Mouse (Mus musculus) heart, adult 9 months (tissue): ENCODE results near the gene Prdm16.

Source experiments
- DNase-seq, 2 experiments: peaks; one replicate each; pipeline ENCODE4 v3.0.0; 2022; ENCODE audit warnings: low spot score in 2 of 2

Prdm16 gene

GRCm38 (mm10) chr4:154390333-154391080 is 246.2 kb downstream of the Prdm16 start:
- no peak for DNase-seq

- no peak for DNase-seq
These were observed 247.0 kb downstream of the Prdm16 start for GRCm38 (mm10) chr4:154389641-154390040.

- DNase-seq = no peak
These were observed 249.9 kb downstream of the Prdm16 start for GRCm38 (mm10) chr4:154386810-154387209.

- DNase-seq = no peak
These were observed 250.8 kb downstream of the Prdm16 start for GRCm38 (mm10) chr4:154385918-154386317.

GRCm38 (mm10) chr4:154385208-154385607 is 251.5 kb downstream of the Prdm16 start:
- DNase-seq = no peak

GRCm38 (mm10) chr4:154378876-154379275 is 257.8 kb downstream of the Prdm16 start:
- DNase-seq = no peak

GRCm38 (mm10) chr4:154375939-154376625 is 260.6 kb downstream of the Prdm16 start:
- no peak for DNase-seq

- no peak for DNase-seq
These were observed 265.0 kb downstream of the Prdm16 start for GRCm38 (mm10) chr4:154371542-154372247.

- no peak for DNase-seq
These were observed 265.8 kb downstream of the Prdm16 start for GRCm38 (mm10) chr4:154370841-154371240.

- no peak for DNase-seq
These were observed 267.6 kb downstream of the Prdm16 start for GRCm38 (mm10) chr4:154369089-154369488.

GRCm38 (mm10) chr4:154366836-154367235 is 269.8 kb downstream of the Prdm16 start:
- no peak for DNase-seq

GRCm38 (mm10) chr4:154364752-154365151 is 271.9 kb downstream of the Prdm16 start:
- no peak for DNase-seq

GRCm38 (mm10) chr4:154360850-154361249 is 275.8 kb downstream of the Prdm16 start:
- DNase-seq = no peak

GRCm38 (mm10) chr4:154360441-154360840 is 276.2 kb downstream of the Prdm16 start:
- DNase-seq = no peak

- DNase-seq = no peak
These were observed 276.8 kb downstream of the Prdm16 start for GRCm38 (mm10) chr4:154359762-154360300.

GRCm38 (mm10) chr4:154358816-154359215 is 277.9 kb downstream of the Prdm16 start:
- no peak for DNase-seq

GRCm38 (mm10) chr4:154358370-154358769 is 278.3 kb downstream of the Prdm16 start:
- no peak for DNase-seq

- no peak for DNase-seq
These were observed 281.3 kb downstream of the Prdm16 start for GRCm38 (mm10) chr4:154355408-154355807.

- DNase-seq = no peak
These were observed 284.4 kb downstream of the Prdm16 start for GRCm38 (mm10) chr4:154352246-154352645.

- no peak for DNase-seq
These were observed 288.4 kb downstream of the Prdm16 start for GRCm38 (mm10) chr4:154348197-154348786.

- no peak for DNase-seq
These were observed 289.7 kb downstream of the Prdm16 start for GRCm38 (mm10) chr4:154346731-154347522.
